Mouse (Mus musculus) MEL (cell line): Measurements from ENCODE around the gene Olfr678. TPM values are rescaled to one million over a fixed set of nuclear protein-coding genes. Genes with fewer than 3 reads are reported as not detected.

Experiments used
- polyA plus RNA-seq, 2 experiments: library from polyadenylated mRNA; stranded (reverse) in 1 of 2; unstranded in 1 of 2; fragments of >175 nt in 1 of 2; fragments of >200 nt in 1 of 2; gene quantifications; 2 replicates each; pipeline versions ENCODE4 v1.2.1 to v1.2.4; 2012; ENCODE audit warnings: low replicate concordance in 2 of 2, low read depth in 1 of 2; ENCODE audit not compliant: insufficient read length in 2 of 2, insufficient read depth in 1 of 2, missing spikeins in 1 of 2
- total RNA-seq: library from RNA; depleted of rRNA; stranded (reverse); fragments of 300-350 nt; gene quantifications from 2 replicates; pipeline ENCODE4 v1.2.3, GENCODE M21; 2012; rRNA removed

The Olfr678 gene
- total and polyA plus RNA-seq, 3 experiments: not detected

Other genes starting within 250 kb of the Olfr678 start
- gene Usp17lb, start 221.9 kb upstream of the Olfr678 start, total RNA-seq: not detected in 2 replicates
- gene Usp17lb, start 221.9 kb upstream of the Olfr678 start, polyA plus RNA-seq: not detected
- gene Usp17la, start 207.5 kb upstream of the Olfr678 start, total RNA-seq: not detected in 2 replicates
- not detected for gene Usp17la, start 207.5 kb upstream of the Olfr678 start, polyA plus RNA-seq
- not detected in 2 replicates for gene Olfr665, start 186.4 kb upstream of the Olfr678 start, total RNA-seq
- not detected for gene Olfr665, start 186.4 kb upstream of the Olfr678 start, polyA plus RNA-seq
- not detected in 2 replicates for gene Olfr666, start 168.5 kb upstream of the Olfr678 start, total RNA-seq
- not detected for gene Olfr666, start 168.5 kb upstream of the Olfr678 start, polyA plus RNA-seq
- not detected in 2 replicates for gene Olfr667, start 143.0 kb upstream of the Olfr678 start, total RNA-seq
- not detected for gene Olfr667, start 143.0 kb upstream of the Olfr678 start, polyA plus RNA-seq
- not detected in 2 replicates for gene Olfr668, start 136.4 kb upstream of the Olfr678 start, total RNA-seq
- gene Olfr668, start 136.4 kb upstream of the Olfr678 start, polyA plus RNA-seq: not detected
- not detected in 2 replicates for gene Olfr669, start 130.2 kb upstream of the Olfr678 start, total RNA-seq
- gene Olfr669, start 130.2 kb upstream of the Olfr678 start, polyA plus RNA-seq: not detected
- not detected in 2 replicates for gene Olfr670, start 101.9 kb upstream of the Olfr678 start, total RNA-seq
- not detected for gene Olfr670, start 101.9 kb upstream of the Olfr678 start, polyA plus RNA-seq
- not detected in 2 replicates for gene Olfr671, start 85.3 kb upstream of the Olfr678 start, total RNA-seq
- gene Olfr671, start 85.3 kb upstream of the Olfr678 start, polyA plus RNA-seq: not detected
- not detected in 2 replicates for gene Olfr672, start 62.4 kb upstream of the Olfr678 start, total RNA-seq
- gene Olfr672, start 62.4 kb upstream of the Olfr678 start, polyA plus RNA-seq: not detected
- not detected in 2 replicates for gene Olfr675, start 36.0 kb upstream of the Olfr678 start, total RNA-seq
- gene Olfr675, start 36.0 kb upstream of the Olfr678 start, polyA plus RNA-seq: not detected
- not detected in 2 replicates for gene Olfr676, start 31.8 kb upstream of the Olfr678 start, total RNA-seq
- gene Olfr676, start 31.8 kb upstream of the Olfr678 start, polyA plus RNA-seq: not detected
- gene Olfr677, start 13.1 kb upstream of the Olfr678 start, total RNA-seq: not detected in 2 replicates
- not detected for gene Olfr677, start 13.1 kb upstream of the Olfr678 start, polyA plus RNA-seq
- not detected in 2 replicates for gene Olfr679, start 16.7 kb downstream of the Olfr678 start, total RNA-seq
- gene Olfr679, start 16.7 kb downstream of the Olfr678 start, polyA plus RNA-seq: not detected
- gene Olfr680-ps1, start 28.3 kb downstream of the Olfr678 start, total RNA-seq: not detected in 2 replicates
- gene Olfr680-ps1, start 28.3 kb downstream of the Olfr678 start, polyA plus RNA-seq: not detected
- gene Olfr681, start 52.4 kb downstream of the Olfr678 start, total RNA-seq: not detected in 2 replicates
- gene Olfr681, start 52.4 kb downstream of the Olfr678 start, polyA plus RNA-seq: not detected
- not detected in 2 replicates for gene Olfr683, start 82.5 kb downstream of the Olfr678 start, total RNA-seq
- gene Olfr683, start 82.5 kb downstream of the Olfr678 start, polyA plus RNA-seq: not detected
- not detected in 2 replicates for gene Olfr684, start 99.2 kb downstream of the Olfr678 start, total RNA-seq
- gene Olfr684, start 99.2 kb downstream of the Olfr678 start, polyA plus RNA-seq: not detected
- not detected in 2 replicates for gene Olfr685, start 121.5 kb downstream of the Olfr678 start, total RNA-seq
- gene Olfr685, start 121.5 kb downstream of the Olfr678 start, polyA plus RNA-seq: not detected
- not detected in 2 replicates for gene Olfr686, start 143.0 kb downstream of the Olfr678 start, total RNA-seq
- gene Olfr686, start 143.0 kb downstream of the Olfr678 start, polyA plus RNA-seq: not detected
- gene Olfr688, start 223.6 kb downstream of the Olfr678 start, total RNA-seq: not detected in 2 replicates
- gene Olfr688, start 223.6 kb downstream of the Olfr678 start, polyA plus RNA-seq: not detected
- not detected in 2 replicates for gene Olfr689, start 246.7 kb downstream of the Olfr678 start, total RNA-seq
- gene Olfr689, start 246.7 kb downstream of the Olfr678 start, polyA plus RNA-seq: not detected